Mouse (Mus musculus): Measurements from ENCODE around the gene Ccl26. TPM values are rescaled to one million over a fixed set of nuclear protein-coding genes. Genes with fewer than 3 reads are reported as not detected.

Gene Ccl26
- polyA plus RNA-seq, 1 experiment from 2014 or later: not detected

Other genes with a start within 250 kb of the Ccl26 start
- 0.18 TPM in 1 of 2 replicates, not detected in the other for gene Fkbp6, start 213.5 kb downstream of the Ccl26 start, polyA plus RNA-seq (2015; fragmentation: Nextera tagmentation; extraction: Ambion mirVana)
- not detected in 2 replicates for gene Trim50, start 210.3 kb downstream of the Ccl26 start, polyA plus RNA-seq (2015; fragmentation: Nextera tagmentation; extraction: Ambion mirVana)
- gene Nsun5, start 193.6 kb downstream of the Ccl26 start, polyA plus RNA-seq (2015; fragmentation: Nextera tagmentation; extraction: Ambion mirVana): 40.3 and 40.7 TPM in 2 replicates
- 13.2 and 13.7 TPM in 2 replicates for gene Pom121, start 169.0 kb downstream of the Ccl26 start, polyA plus RNA-seq (2015; fragmentation: Nextera tagmentation; extraction: Ambion mirVana)
- 29.2 and 31.7 TPM in 2 replicates for gene Hip1, start 18.4 kb downstream of the Ccl26 start, polyA plus RNA-seq (2015; fragmentation: Nextera tagmentation; extraction: Ambion mirVana)
- gene Ccl24, start 9.5 kb upstream of the Ccl26 start, polyA plus RNA-seq (2015; fragmentation: Nextera tagmentation; extraction: Ambion mirVana): 0.87 and 1.1 TPM in 2 replicates
- 61.0 and 61.5 TPM in 2 replicates for gene Rhbdd2, start 69.0 kb upstream of the Ccl26 start, polyA plus RNA-seq (2015; fragmentation: Nextera tagmentation; extraction: Ambion mirVana)
- 108 and 111 TPM in 2 replicates for gene Por, start 106.5 kb upstream of the Ccl26 start, polyA plus RNA-seq (2015; fragmentation: Nextera tagmentation; extraction: Ambion mirVana)
- gene Tmem120a, start 180.9 kb upstream of the Ccl26 start, polyA plus RNA-seq (2015; fragmentation: Nextera tagmentation; extraction: Ambion mirVana): 74.9 and 80.7 TPM in 2 replicates
- 0.34 TPM in 2 replicates for gene Styxl1, start 214.8 kb upstream of the Ccl26 start, polyA plus RNA-seq (2015; fragmentation: Nextera tagmentation; extraction: Ambion mirVana)
- 554 and 557 TPM in 2 replicates for gene Mdh2, start 214.9 kb upstream of the Ccl26 start, polyA plus RNA-seq (2015; fragmentation: Nextera tagmentation; extraction: Ambion mirVana)
- gene Srrm3, start 243.3 kb upstream of the Ccl26 start, polyA plus RNA-seq (2015; fragmentation: Nextera tagmentation; extraction: Ambion mirVana): 56.0 and 61.2 TPM in 2 replicates

Data from forebrain, embryonic 15.5 days (tissue).